Mouse (Mus musculus): ENCODE results near the gene Zfp142.

Zfp142 gene

GRCm38 (mm10) chr1:74519875-74520274 lies 68.2 kb downstream of the Zfp142 start:
- DNase-seq (ENCODE audit: inconsistent age in 2 of 2, low spot score in 1 of 2) = no peak
